ENCODE assay signal across 1 mouse cellular context in genomic region chr11:83883074-83883473, GRCm38 (mm10).
TF ChIP-seq lines count a peak whose summit lies in the region.

No protein-coding gene starts in this region.

TF ChIP-seq in CH12.LX, 34 proteins besides CTCF, POLR2A, EP300 and RAD21:
- TF ChIP-seq MAX (IDR thresholded peaks at IDR 0.05; ENCODE audit: low read length) (no peak), KAT2A (IDR thresholded peaks at IDR 0.05; ENCODE audit: insufficient replicate concordance, low read length) (no peak), NELFE (IDR thresholded peaks at IDR 0.05; ENCODE audit: low read depth, low read length) (no peak), GABPA (IDR thresholded peaks at IDR 0.05; ENCODE audit: insufficient replicate concordance, low read depth, low read length) (no peak), MXI1 (IDR thresholded peaks at IDR 0.05; ENCODE audit: low read depth, low read length) (peak; percentile 1; the same call in 1 of the 2 replicates), UBTF (IDR thresholded peaks at IDR 0.05; ENCODE audit: low read depth, low read length) (no peak), BHLHE40 (IDR thresholded peaks at IDR 0.05; ENCODE audit: low read depth, low read length) (no peak)
